In the genomic region with DNA sequence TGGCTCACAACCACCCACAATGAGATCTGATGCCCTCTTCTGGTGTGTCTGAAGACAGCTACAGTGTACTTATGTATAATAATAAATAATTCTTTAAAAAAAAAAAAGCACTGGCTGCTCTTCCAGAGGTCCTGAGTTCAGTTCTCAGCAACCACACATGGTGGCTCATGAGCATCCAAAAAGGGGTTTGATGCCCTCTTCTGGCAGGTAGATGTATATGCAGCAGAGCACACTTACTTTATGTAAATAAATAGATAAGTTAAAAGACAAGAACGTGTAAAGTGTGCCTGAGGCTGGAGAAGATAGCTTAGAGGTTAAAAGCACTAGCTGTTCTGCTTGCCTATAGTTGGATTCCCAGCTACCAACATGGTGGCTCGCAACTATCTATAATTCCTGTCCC, we compare ENCODE assay signal across 19 mouse cellular contexts. TPM values are rescaled to one million over a fixed set of nuclear protein-coding genes. Genes with fewer than 3 reads are reported as not detected.
"Had no signal": no experiment of that assay in that cellular context is flagged by ENCODE, and none has a peak within 500 bp of the region (broad histone marks: within the 10 kb centered on the region; RNA-seq: fewer than 3 reads in every experiment).

No protein-coding gene starts in this region.

- H3K36me3 ChIP-seq: limb, embryonic 12.5 days; lung, embryonic 15.5 days; midbrain, embryonic 13.5 days had no signal

- DNase-seq: kidney, adult 18-20 months; kidney, postnatal 10 days; kidney, postnatal 4 days; right cerebral cortex, adult 18-20 months; right cerebral cortex, postnatal 25 days; thymus, adult 18-20 months; thymus, postnatal 14 days had no signal

- H3K9me3 ChIP-seq: limb, embryonic 12.5 days; lung, embryonic 15.5 days; midbrain, embryonic 13.5 days had no signal

- H3K4me1 ChIP-seq: limb, embryonic 12.5 days; lung, embryonic 15.5 days; midbrain, embryonic 13.5 days had no signal

- H3K27me3 ChIP-seq: limb, embryonic 12.5 days; lung, embryonic 15.5 days; midbrain, embryonic 13.5 days had no signal

- H3K9ac ChIP-seq: limb, embryonic 12.5 days; lung, embryonic 15.5 days; midbrain, embryonic 13.5 days had no signal

- H3K4me3 ChIP-seq: limb, embryonic 12.5 days; lung, embryonic 15.5 days; midbrain, embryonic 13.5 days had no signal

- ATAC-seq: midbrain, embryonic 13.5 days had no signal

- H3K4me2 ChIP-seq: limb, embryonic 12.5 days; lung, embryonic 15.5 days; midbrain, embryonic 13.5 days had no signal

- H3K27ac ChIP-seq: limb, embryonic 12.5 days; lung, embryonic 15.5 days; midbrain, embryonic 13.5 days had no signal

RNA-seq across cellular contexts. Expression of a gene that starts 6.5 kb away (rescaled TPM):
- total RNA-seq: layer of hippocampus, adult 8-10 months; liver, adult 2 months; megakaryocyte-erythroid progenitor cell, adult 5-6 weeks had no signal
- polyA plus RNA-seq: kidney, embryonic 14.5 days; limb, embryonic 12.5 days; liver, adult 2 months; lung, embryonic 15.5 days had no signal

RNA-seq across cellular contexts. Expression of a gene that starts 46.9 kb away (rescaled TPM):
- total RNA-seq: layer of hippocampus, adult 8-10 months; layer of hippocampus, postnatal 25 days; left cerebral cortex, adult 8-10 months; left cerebral cortex, postnatal 36 days; midbrain, postnatal 0 days had no signal
- polyA plus RNA-seq: liver, adult 2 months; midbrain, postnatal 0 days; neural tube, embryonic 14.5 days had no signal
